Mouse (Mus musculus) midbrain, postnatal 0 days (tissue): ENCODE data around the gene H2al2a. TPM values are rescaled to one million over a fixed set of nuclear protein-coding genes. Genes with fewer than 3 reads are reported as not detected.
"Not testable (repeated sequence)": the region's sequence is repeated elsewhere in the genome, so short reads cannot be mapped to it uniquely, and the experiment has no call there.

Source experiments
- ATAC-seq: fragments of 200-750 bp; cut with Nextera tagmentation; 2 replicates; pipeline ENCODE4 v1.8.0; 2017; ENCODE audit warnings: moderate number of reproducible peaks, mild to moderate bottlenecking, moderate TSS enrichment, moderate library complexity; ENCODE audit not compliant: low FRiP score
- DNase-seq: peaks from one replicate; pipeline ENCODE4 v3.0.0-alpha.2; 2015; ENCODE audit warnings: low spot score
- H3K27ac ChIP-seq: fragments of 300-500 bp; sonication (generic); 2 replicates; pipeline ENCODE4 v1.5.1; 2014; ENCODE audit warnings: low read depth, mild to moderate bottlenecking, low read length, mixed read lengths
- H3K27me3 ChIP-seq: fragments of 300-500 bp; sonication (generic); 2 replicates; pipeline ENCODE4 v1.6.1; 2014; ENCODE audit warnings: low read length, control low read depth, mixed read lengths; ENCODE audit not compliant: insufficient read depth
- H3K36me3 ChIP-seq: fragments of 300-500 bp; sonication (generic); 2 replicates; pipeline ENCODE4 v1.6.1; 2014; ENCODE audit warnings: low read length, control low read depth, mixed read lengths; ENCODE audit not compliant: insufficient read depth
- H3K4me1 ChIP-seq: fragments of 300-500 bp; sonication (generic); 2 replicates; pipeline ENCODE4 v1.6.1; 2014; ENCODE audit warnings: mild to moderate bottlenecking, control low read depth, antibody characterized with exemption, low read length, mixed read lengths; ENCODE audit not compliant: insufficient read depth
- H3K4me2 ChIP-seq: fragments of 300-500 bp; sonication (generic); 2 replicates; pipeline ENCODE4 v1.6.1; 2014; ENCODE audit warnings: low read depth, mild to moderate bottlenecking, low read length, mixed read lengths; ENCODE audit not compliant: poor library complexity, severe bottlenecking
- H3K4me3 ChIP-seq: fragments of 300-500 bp; sonication (generic); 2 replicates; pipeline ENCODE4 v1.5.1; 2014; ENCODE audit warnings: low read depth, mild to moderate bottlenecking, low read length, moderate library complexity
- H3K9ac ChIP-seq: fragments of 300-500 bp; sonication (generic); replicated peaks from 2 replicates; pipeline ENCODE4 v1.6.1; 2014; ENCODE audit warnings: mild to moderate bottlenecking, low read length, moderate library complexity, mixed read lengths; ENCODE audit not compliant: poor library complexity, severe bottlenecking
- H3K9me3 ChIP-seq: fragments of 300-500 bp; sonication (generic); 2 replicates; pipeline ENCODE4 v1.6.1; 2016; ENCODE audit warnings: low read length, control low read depth
- CTCF ChIP-seq: IDR thresholded peaks from 2 replicates; pipeline ENCODE4 v1.5.1; 2016; ENCODE audit warnings: antibody characterized with exemption, mild to moderate bottlenecking
- WGBS: fragments of 180-500 bp; shearing (Covaris S2); extraction: QIAGEN DNeasy Blood & Tissue Kit; methylation state at CpG from one replicate; pipeline ENCODE4 v1.1.7; 2014; 5-methylcytosine and 5-hydroxymethylcytosine counted together
- polyA plus RNA-seq: library from polyadenylated mRNA; unstranded; fragments of >200 nt; fragmentation: Nextera tagmentation; extraction: Ambion mirVana; gene quantifications from 2 replicates; pipeline ENCODE4 v1.2.1, GENCODE M21; 2015
- total RNA-seq: library from RNA; depleted of rRNA; stranded (reverse); fragments of >200 nt; gene quantifications from 2 replicates; pipeline ENCODE4 v1.2.3, GENCODE M21; 2014

The H2al2a gene
- total and polyA plus RNA-seq, 2 experiments from 2014 or later: not detected

DNA sequence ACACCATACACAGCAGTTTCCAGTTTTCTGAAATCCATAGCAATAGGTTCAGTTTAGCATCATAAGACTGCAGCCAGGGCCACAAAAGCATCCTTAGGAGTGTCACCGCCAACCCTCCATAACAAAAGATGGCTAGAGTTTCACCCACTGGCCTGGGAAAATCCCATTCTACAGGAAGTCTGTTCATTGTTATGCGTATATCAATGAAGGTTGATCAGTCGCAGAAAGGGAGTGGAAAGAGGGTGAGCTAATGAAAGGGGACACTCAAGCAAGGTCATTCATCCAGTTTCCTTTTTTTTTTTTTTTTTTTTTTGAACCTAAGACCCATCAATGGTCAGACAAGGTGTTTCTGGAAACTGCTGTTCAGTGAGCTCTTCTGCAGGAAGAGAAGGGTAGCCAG lies 7.6 kb downstream of the H2al2a start:
- Histone ChIP-seq H3K27ac (no peak overlapping the region), H3K9me3 (no peaks in the 10 kb centered on the region), H3K9ac (no peak overlapping the region), H3K4me2 (no peak overlapping the region), H3K4me3 (no peak overlapping the region), H3K4me1 (no peaks in the 10 kb centered on the region), H3K36me3 (no peaks in the 10 kb centered on the region), H3K27me3 (no peaks in the 10 kb centered on the region)
- ATAC-seq (no peak), DNase-seq (no peak)
- WGBS: 52% methylated on average over 3 of the region's 3 CpGs
- TF ChIP-seq CTCF: no peak

DNA sequence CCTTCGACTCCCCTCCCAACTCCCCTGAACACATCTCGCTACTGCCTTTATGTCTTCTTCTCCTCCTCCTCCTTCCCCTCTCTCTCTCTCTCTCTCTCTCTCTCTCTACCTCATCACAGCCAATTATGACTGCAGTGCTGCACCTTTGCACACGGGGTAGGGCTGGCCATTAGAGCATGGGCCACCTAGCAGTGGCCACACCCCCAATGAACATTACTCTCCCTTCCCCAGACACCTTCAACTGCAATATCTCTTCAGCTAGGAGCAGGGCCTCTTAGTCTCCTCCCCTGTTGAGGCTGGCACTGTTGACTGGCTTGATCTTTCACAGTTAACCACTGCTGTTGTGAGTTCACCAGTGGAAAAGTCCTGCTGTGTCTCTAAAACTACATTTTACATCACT lies 10.1 kb downstream of the H2al2a start:
- 90% methylated on average over 3 of the region's 3 CpGs for WGBS
- no peak for TF ChIP-seq CTCF

GRCm38 (mm10) chr2:17984774-17985173 lies 12.0 kb downstream of the H2al2a start:
- H3K27ac ChIP-seq: no peak overlapping the region
- no peaks in the 10 kb centered on the region for H3K9me3 ChIP-seq
- no peaks in the 10 kb centered on the region for H3K27me3 ChIP-seq
- WGBS: 95% methylated on average over 3 of the region's 3 CpGs
- DNase-seq: no peak
- H3K36me3 ChIP-seq: no peaks in the 10 kb centered on the region
- ATAC-seq: no peak
- H3K4me1 ChIP-seq: no peaks in the 10 kb centered on the region
- no peak overlapping the region for H3K4me3 ChIP-seq
- H3K9ac ChIP-seq: no peak overlapping the region
- no peak overlapping the region for H3K4me2 ChIP-seq
- no peak for TF ChIP-seq CTCF

More for the DNA sequence above, 10.1 kb downstream of the H2al2a start:
- DNase-seq: no peak
- H3K4me2 ChIP-seq: no peak overlapping the region
- no peak for ATAC-seq
- no peaks in the 10 kb centered on the region for H3K27me3 ChIP-seq
- H3K4me1 ChIP-seq: no peaks in the 10 kb centered on the region
- no peak overlapping the region for H3K9ac ChIP-seq
- H3K36me3 ChIP-seq: no peaks in the 10 kb centered on the region
- no peak overlapping the region for H3K27ac ChIP-seq
- H3K4me3 ChIP-seq: no peak overlapping the region
- no peaks in the 10 kb centered on the region for H3K9me3 ChIP-seq

GRCm38 (mm10) chr2:17982747-17983146 lies 14.0 kb downstream of the H2al2a start:
- H3K4me1 ChIP-seq: no peaks in the 10 kb centered on the region
- H3K36me3 ChIP-seq: no peaks in the 10 kb centered on the region
- DNase-seq (no peak), ATAC-seq (no peak)
- no peak overlapping the region for H3K27ac ChIP-seq
- H3K9me3 ChIP-seq: no peaks in the 10 kb centered on the region
- H3K4me3 ChIP-seq: no peak overlapping the region
- no peak for TF ChIP-seq CTCF
- WGBS: 89% methylated on average over 1 of the region's 1 CpGs
- H3K4me2 ChIP-seq: no peak overlapping the region
- no peaks in the 10 kb centered on the region for H3K27me3 ChIP-seq
- H3K9ac ChIP-seq: no peak overlapping the region

GRCm38 (mm10) chr2:17978706-17979105 lies 18.1 kb downstream of the H2al2a start:
- TF ChIP-seq CTCF: no peak
- 93% methylated on average over 6 of the region's 6 CpGs for WGBS
- no peak overlapping the region for H3K27ac ChIP-seq
- ATAC-seq (no peak), DNase-seq (no peak)
- no peak overlapping the region for H3K4me3 ChIP-seq
- H3K4me2 ChIP-seq: no peak overlapping the region
- H3K27me3 ChIP-seq: no peaks in the 10 kb centered on the region
- no peaks in the 10 kb centered on the region for H3K9me3 ChIP-seq
- H3K4me1 ChIP-seq: no peaks in the 10 kb centered on the region
- no peak overlapping the region for H3K9ac ChIP-seq
- no peaks in the 10 kb centered on the region for H3K36me3 ChIP-seq

DNA sequence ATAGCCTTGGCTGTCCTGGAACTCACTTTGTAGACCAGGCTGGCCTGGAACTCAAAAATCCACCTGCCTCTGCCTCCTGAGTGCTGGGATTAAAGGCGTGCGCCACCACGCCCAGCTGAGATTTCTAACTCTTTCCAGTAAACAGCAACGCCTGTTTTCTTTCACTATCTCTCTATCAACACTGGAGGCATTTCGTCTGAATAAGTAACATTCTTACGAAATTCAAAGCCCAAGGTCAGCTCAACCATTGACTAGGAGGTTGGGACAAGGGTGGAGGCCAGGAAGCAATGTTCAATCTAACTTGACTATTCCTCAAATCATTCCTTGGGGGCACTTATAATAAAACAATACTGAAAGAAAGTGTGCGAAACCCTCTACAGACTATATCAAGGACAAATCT lies 18.5 kb downstream of the H2al2a start:
- H3K36me3 ChIP-seq, H3K4me1 ChIP-seq, H3K27me3 ChIP-seq, H3K9me3 ChIP-seq, H3K4me3 ChIP-seq, H3K27ac ChIP-seq, ATAC-seq, H3K4me2 ChIP-seq, DNase-seq, H3K9ac ChIP-seq: not testable (repeated sequence)
- WGBS: 92% methylated on average over 7 of the region's 7 CpGs

GRCm38 (mm10) chr2:17977645-17978044 lies 19.1 kb downstream of the H2al2a start:
- not testable (repeated sequence) for H3K36me3 ChIP-seq, H3K4me2 ChIP-seq, H3K9me3 ChIP-seq, H3K27ac ChIP-seq, H3K9ac ChIP-seq, H3K4me1 ChIP-seq, H3K4me3 ChIP-seq, H3K27me3 ChIP-seq, DNase-seq, ATAC-seq
